Mouse (Mus musculus) cortical plate, adult 2 months (tissue): ENCODE measurements around the gene Smurf1.

Source experiments
- CTCF ChIP-seq: fragments of 200-500 bp; IDR thresholded peaks from 2 replicates; pipeline ENCODE4 v1.5.1; 2011; ENCODE audit warnings: mild to moderate bottlenecking, control low read depth, low read length; ENCODE audit not compliant: insufficient read depth; ENCODE audit errors: extremely low read depth
- POLR2A ChIP-seq: fragments of 200-500 bp; IDR thresholded peaks from 2 replicates; pipeline ENCODE4 v1.6.1; 2011; ENCODE audit warnings: mild to moderate bottlenecking, low read length, control low read depth; ENCODE audit not compliant: insufficient read depth; ENCODE audit errors: extremely low read depth

- TF ChIP-seq CTCF, result no peak
- TF ChIP-seq POLR2A, result no peak
Observed at GRCm38 (mm10) chr5:144898448-144899052, 67.1 kb downstream of the Smurf1 start.
